Mouse (Mus musculus): ENCODE results near the gene Irx3. TPM values are rescaled to one million over a fixed set of nuclear protein-coding genes. Genes with fewer than 3 reads are reported as not detected.
A peak's percentile ranks its signal among the peaks of the same experiment; 100 is the strongest.

The Irx3 gene
- total RNA-seq (2021) (10 to 100 TPM in 1 of 2 experiments, 1 to 10 TPM in 1; 7.4 to 14.6 TPM), polyA plus RNA-seq (2012; rRNA removed) (28.8 and 33.6 TPM in 2 replicates)
- long read RNA-seq, transcript Irx3-202 (4 exons, 2,748 nt): major isoform, 16 of 18 reads
- long read RNA-seq, partial matches to known transcripts: 2 of 18 reads
- long read RNA-seq, other reads (novel, unspliced or antisense): 0 of 18 reads

DNA sequence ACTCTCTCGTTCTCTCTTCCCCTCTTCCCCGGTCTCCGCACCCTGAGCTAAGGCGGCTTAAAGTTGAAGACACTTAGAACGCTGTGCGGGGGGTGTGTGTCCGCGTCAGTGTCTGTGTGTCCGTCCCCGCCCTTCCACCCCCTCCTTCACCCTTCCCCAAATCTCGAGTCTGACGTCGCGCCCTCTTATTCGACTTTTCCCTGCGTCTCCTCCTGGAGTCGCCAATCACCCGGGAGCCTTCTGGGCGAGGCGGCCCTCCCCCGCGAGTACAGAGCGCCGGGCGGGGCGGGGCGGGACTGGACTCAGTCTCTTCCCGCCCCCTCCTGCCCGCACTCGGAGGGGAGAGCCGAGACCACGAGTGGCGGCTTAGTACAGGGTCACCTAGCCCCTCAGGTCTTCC, at the start of gene Irx3:
Irx3 (minus strand) TSS at position 229 of the 400 bp plus-strand sequence.
- DNase-seq: peak; percentile 93

GRCm38 (mm10) chr8:91851359-91851758, 49.5 kb upstream of the Irx3 start:
- no peak for DNase-seq

DNA sequence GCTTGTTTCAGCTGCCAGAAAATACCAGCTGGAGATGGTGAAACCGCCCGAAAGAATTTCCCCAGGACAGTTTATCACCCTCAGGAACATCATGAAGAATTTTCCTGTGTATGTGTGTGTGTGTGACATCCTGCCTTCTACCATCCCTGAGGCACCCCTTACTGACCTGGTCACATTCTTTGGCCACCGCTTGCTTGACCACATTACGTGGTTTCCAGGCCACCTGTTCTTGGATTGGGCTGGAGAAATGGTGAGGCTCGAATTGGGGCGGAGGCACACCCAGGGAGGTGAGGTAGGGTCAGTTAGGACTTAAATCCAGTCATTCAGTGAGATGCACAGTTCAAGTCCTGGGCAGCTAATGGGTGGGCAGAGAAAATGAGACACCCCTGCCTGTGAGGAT, 48.1 kb upstream of the Irx3 start:
- no peak for DNase-seq

DNA sequence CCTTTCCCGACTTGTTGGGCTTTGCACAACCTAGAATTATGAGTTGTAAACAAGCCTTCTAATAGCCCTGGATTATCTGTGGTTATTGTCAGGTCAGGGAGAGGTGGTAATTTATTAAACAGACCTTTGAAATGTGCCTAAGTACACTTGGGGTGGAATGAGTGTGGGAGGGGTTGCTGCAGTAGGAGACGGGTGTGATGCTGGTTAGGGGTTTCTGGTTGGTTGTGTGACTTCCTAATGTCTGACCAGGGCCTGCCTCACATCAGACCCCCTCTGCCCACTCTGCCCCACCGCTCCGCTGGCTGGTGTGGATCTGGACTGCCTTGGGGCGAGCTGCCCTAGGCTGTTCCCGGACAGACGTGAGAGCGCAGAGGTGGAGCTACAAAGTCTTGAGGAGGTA, 47.7 kb upstream of the Irx3 start:
- no peak for DNase-seq

- DNase-seq: no peak
Measured at GRCm38 (mm10) chr8:91845641-91846040, 43.8 kb upstream of the Irx3 start.

DNA sequence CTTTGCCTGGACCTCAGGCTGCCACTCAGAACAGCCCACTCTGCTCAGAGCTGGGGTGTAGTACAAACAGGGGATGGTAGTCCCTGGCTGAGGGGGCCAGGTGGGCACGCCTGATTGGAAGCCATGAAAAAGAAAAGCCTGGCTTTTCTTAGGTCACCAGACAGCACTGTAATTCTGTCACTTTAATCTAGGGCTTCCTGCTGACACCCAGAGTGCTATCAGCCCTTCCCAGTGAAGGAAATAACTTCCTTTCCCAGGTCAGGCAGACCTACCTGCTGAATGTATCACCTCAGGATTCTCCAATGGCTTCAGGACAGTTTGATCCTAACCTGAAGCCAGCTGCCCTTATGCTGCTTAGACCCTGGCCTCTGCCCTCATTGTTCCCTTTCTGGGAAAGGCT, 35.3 kb upstream of the Irx3 start:
- DNase-seq: no peak

DNA sequence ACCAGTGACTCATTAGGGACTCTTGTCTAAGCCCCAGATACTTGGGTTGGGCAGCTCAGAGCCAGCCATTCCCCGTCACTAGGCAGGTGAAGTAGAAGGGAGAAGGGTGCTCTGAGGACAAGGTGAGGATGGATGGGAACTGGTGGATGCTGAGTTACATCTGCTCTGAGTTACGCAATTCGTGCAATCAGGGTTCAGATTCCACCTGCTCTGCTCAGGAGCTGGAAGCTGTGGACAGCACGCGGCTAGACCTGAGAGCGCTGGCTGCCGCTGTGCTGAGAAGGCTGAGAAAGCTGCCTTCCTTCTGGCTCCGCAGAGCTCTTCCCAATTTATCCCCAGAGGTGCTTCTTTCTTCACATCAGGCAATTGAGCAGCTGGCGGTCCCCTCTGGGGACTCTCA, 34.8 kb upstream of the Irx3 start:
- DNase-seq: no peak

DNA sequence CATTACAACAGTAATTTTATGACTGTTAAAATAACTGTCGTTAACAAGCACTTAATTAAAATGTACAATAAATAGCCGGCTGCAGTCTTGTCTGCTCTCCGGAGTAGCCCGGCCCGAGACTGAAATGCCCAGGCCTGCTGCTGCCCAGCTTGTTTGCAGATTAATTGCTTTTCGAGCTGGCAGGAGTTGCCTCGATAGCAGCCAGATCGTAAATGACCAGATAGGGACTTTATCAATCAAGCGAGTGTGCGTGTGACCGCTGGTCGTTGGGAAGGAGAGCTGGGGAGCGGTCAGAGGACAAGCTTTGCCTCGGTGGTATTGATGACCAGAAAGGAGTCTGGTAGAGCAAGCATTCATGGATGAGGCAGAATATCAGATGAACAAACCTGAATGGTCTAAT, 25.8 kb upstream of the Irx3 start:
- DNase-seq: no peak

DNA sequence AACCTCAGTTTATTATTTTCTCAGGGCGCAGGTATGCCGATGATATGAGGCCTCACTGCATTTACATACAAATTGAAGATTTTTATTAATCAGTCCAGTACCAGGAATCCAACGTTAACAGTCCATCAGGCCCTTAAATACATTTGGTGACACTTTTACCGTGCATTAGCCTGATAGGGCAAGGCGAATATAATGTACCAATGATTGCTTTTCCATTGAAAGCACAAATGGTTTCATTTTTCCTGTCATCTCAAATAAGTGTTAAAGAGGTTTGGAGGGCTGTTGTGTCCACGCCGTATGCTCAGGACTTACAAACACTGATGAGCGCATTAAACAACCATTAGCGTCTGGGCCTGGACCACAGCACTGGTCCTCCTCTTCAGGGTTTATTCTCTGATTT, 25.3 kb upstream of the Irx3 start:
- DNase-seq: no peak

DNA sequence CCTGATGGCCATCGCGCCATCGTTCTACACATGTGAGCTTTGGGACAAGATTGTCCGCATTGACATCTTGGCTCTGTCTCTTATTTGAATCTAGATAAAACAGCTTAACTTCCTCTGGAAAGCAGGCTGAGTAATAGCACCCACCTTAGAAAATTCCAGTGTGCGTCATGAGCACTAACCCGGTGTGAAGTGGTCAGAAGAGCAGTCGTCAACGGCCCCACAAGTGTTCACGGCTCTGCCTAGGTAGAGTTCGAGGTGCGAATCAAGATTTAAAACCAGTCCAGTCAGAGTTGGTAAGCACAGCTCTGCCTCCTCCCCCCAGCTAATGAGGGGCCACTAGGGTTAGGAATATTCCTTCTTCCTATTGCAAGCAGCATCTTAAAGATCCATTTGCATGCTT, 21.5 kb upstream of the Irx3 start:
- DNase-seq: no peak

- DNase-seq: no peak
Measured at GRCm38 (mm10) chr8:91822746-91823145, 20.9 kb upstream of the Irx3 start.

DNA sequence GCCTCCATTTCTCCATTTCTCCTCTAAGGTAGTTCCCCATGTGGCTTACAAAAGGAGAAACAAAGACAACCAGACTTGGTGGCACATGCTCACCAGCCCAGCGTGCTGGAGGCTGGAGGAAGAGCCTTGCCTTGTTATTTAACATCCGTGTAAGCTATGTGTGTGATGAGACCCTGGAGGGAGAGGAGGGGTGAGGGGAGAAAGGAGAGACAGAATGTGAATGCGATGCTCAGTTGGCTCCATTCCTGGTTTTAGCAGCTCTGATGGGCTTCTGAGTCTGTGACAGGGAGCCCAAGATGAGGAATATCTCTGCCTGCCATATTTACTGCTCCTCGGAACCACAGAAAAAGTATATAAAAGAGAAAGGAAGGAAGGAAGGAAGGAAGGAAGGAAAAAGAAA, 20.1 kb upstream of the Irx3 start:
- no peak for DNase-seq

DNA sequence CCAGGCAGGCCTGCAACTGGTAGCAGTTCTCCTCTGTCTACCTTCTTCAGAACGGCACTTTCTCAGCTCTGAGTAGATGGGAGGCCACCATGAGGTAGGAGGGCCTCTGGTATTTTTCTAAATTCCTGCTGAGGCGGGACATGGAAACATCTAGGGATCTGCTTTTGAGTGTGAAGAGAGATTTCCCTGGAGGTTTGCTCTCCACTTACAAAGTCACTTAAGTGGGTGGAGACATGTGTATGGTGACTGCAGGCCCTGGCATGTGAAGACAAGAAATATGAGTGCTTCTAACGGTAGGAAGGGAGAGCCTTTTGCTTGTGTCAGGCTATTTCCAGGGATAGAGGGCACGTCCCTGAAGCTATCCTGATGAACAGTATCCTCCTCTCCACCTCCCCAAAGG, 17.9 kb upstream of the Irx3 start:
- DNase-seq: no peak

- DNase-seq: peak; percentile 78
Measured at GRCm38 (mm10) chr8:91818784-91819183, 16.9 kb upstream of the Irx3 start.

GRCm38 (mm10) chr8:91814106-91814505, 12.2 kb upstream of the Irx3 start:
- DNase-seq: no peak

DNA sequence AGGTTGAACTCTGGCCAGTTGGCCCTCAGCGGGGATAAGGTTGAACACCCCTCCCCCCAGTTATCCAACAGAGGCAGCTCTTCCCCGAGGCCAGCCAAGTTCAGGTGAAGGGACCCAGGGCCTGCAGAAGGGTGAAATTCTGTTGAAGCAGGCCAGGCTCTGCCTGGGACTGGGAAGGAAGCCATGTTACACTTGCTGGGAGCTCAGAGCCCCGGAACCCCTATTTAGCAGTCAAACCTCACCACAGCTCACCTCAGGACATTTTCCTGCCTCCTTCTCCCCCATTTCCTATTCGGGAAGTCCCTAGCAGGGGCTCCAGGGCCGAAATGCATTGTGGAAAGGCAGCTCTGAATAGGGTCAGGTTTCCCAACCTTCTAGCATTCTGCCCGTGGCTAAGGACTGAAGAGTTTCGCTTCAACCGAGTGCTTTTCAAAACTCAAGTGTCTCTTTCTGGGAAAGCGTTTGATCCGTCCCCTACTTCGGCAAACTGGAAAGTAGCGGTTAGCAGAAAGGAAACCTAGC, 4.9 kb upstream of the Irx3 start:
- DNase-seq: no peak

DNA sequence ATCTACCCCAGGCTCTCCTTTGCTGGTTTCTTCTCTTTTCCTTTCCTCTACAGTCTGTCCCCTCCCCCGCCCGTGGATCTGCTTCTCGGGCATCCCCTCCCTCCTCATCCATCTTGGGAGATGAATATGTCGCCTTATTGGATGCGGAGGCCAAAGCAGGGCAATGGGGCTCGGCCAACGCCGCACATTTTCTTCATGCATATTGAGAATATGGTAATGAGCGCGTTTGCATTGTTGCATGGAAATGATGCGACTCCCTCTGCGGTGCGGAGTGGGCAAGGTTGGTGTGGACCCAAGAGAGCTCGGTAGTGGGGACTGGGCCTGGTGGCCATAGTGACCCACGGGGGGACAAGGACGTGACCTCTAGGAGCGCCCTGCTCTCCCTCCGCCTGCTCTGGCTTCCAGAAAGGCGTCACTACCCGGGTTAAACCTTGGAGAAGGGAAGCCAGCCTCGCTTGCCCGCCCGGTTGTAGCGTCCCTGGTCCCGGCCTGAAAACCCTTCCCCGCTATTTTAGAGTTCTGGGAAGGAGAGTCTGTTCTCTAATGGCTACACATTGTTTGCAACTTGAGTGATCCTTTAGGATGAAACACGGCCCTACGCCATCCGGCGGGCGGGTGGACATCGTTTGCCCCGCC, 4.3 kb upstream of the Irx3 start:
- no peak for DNase-seq

- DNase-seq: peak; percentile 37
Measured at GRCm38 (mm10) chr8:91805254-91805671, 3.4 kb upstream of the Irx3 start.

DNA sequence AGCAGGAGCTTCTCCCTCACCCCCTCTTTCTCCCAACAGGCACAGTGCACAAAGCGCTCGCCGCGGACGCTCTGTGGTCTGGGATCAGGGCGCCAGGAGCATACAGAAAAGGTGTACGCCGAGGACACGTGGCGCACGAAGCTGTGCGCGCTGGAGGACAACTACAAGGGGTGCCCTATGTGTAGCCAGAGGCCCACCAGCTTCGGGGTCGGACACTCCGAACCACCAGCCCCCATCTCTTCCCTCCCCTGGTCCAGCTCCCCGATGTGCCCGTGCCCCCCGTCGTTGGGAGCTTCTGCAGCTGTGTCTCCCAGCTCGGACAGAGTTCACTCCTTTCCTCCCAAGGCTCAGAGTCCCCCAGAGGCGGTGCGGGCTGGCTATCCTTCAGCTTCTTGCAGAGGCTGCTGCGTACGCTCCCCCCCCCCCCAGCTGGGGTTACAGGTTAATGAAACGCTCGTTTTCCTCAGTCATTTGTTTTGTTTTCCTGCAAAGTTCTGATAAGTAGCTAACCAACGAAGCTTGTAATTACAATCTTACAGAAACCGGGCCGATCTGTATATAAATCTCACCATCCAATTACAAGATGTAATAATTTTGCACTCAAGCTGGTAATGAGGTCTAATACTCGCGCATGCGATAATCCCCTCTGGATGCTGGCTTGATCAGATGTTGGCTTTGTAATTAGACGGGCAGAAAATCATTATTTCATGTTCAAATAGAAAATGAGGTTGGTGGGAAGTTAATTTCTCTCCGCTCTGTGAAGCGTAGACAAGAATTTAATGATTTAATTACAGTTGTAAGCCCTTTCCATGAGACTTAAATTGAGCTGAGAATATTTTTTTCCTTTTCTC, 2.8 kb upstream of the Irx3 start:
- no peak for DNase-seq

DNA sequence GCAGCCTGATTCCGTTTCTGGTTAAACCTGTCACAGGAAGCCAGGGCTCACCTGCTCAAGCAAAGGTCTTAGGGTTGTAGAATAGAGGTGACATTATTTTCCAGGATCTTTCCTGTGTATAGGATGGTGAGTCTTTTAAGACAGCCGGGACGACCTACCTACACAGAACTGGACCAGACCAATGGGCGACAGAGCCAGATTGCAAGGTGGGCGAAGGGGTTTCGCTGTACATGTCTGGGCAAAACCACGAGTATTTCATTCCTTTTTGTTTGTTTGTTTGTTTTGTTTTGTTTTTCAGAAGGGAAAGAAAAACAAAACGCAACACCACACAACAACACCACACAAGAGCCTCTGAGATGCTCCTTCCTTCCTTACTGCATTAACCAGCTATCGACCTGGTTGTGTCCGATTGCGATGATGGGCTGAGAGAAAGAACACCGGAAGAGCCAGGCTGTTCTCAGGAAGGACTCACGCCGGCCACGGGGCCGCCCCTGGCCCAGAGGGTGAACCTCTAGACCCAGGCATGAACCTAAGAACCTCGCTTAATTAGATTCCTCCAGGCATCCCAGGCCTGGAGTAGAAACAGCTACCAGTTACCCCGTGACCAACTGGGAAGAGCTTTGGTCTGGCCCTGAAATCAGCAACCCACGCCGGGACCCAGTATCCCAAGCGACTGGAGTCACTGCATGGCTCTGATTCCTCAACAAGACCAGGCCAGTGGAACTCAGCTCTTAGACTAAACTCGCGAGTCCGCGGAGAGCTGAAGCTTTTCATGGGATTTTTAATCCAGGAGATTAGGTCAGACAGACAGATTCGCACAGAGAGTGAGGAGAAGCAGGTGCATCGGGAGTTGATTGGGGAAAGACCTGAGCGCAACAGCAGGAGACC, 1.9 kb upstream of the Irx3 start:
- no peak for DNase-seq

DNA sequence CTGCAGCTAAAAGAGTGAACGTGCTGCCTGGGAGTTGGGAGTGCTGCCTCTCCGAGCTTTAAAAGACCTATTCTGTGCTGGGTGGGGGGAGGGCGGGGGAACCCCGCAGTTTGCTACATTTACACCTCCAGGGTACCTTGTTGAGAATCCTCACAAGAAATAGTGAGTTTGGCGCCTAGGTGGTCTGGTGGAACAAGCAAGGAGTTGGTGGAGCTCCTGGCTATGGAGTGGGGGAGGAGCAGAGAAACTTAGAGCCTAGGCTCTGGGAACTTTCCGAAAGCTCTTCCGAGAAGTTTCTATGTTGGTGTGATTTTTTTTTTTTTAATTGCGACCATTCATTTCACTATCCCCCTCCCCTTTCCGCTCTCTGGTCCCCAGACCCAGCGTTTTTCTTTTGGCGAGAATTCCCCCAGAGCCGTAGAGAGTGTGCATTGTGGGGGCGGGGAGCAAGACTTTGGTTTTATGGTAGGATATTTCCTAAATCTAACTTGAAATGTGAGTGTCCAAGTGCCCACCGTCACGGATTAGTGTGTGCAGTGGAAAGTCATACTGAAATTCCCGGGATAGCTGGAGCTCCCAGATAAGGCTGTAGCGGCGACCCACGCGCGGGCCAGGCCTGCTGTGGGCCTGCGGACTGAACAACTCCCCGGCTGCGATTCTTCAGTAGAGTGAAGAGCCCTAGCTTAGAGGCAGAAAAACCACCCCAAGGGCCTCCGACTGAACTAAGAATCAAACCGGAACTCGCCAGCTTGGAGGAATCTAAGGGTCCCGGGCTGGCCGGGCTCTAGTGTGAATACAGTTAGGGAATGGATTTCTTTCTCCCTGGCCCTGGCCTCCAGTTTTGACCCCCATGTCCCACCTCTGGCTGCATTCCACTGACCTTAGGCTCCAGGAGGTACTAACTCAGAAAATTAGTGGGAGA, 795 bp upstream of the Irx3 start:
- DNase-seq: peak; percentile 5

All from adrenal gland, adult 2 months (tissue).